Mouse (Mus musculus): Measurements from ENCODE around the gene Cacna1f. TPM values are rescaled to one million over a fixed set of nuclear protein-coding genes. Genes with fewer than 3 reads are reported as not detected.

The Cacna1f gene
- polyA plus RNA-seq (2015; fragmentation: Nextera tagmentation; extraction: Ambion mirVana): 0.02 TPM in 1 of 2 replicates, not detected in the other

DNA sequence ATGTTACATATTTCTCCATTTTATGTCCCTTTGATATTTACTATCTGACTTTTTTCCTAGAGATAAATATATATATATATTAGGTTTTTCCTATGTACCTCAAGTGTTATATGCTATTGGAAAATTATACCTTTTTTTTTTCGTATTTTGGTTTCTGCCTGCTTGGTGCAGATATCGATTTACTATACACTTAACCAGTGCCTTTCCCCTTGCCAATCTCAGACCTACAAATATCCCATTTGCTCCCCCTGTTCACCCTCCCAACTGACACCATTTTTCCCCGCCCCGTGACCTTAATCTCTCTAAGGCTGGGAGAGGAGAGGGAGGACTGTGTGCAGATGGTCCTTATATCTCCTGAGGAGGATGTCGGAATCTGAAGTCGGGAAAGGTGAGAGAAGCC, at the start of gene Cacna1f:
Gene Cacna1f (plus strand): TSS at position 301 of the 400 bp plus-strand sequence.
- H3K9ac ChIP-seq (ENCODE audit: low read depth, low read length): no peak within 1 kb of the TSS
- H3K36me3 ChIP-seq (ENCODE audit: control insufficient read depth, insufficient read depth, low read length): no peaks in the 10 kb centered on the region
- H3K4me2 ChIP-seq (ENCODE audit: low read depth, low read length): no peak within 1 kb of the TSS
- no peak for ATAC-seq
- H3K9me3 ChIP-seq (ENCODE audit: control insufficient read depth, low read length): no peaks in the 10 kb centered on the region
- no peaks in the 10 kb centered on the region; the same call in 1 of the 2 replicates for H3K4me1 ChIP-seq (ENCODE audit: control insufficient read depth, insufficient read depth, low read length)
- WGBS: 75% methylated on average over 6 of the region's 6 CpGs
- H3K27me3 ChIP-seq (replicated peaks; ENCODE audit: control insufficient read depth, insufficient read depth, low read length): no peaks in the 10 kb centered on the region
- H3K4me3 ChIP-seq (ENCODE audit: low read length): no peak within 1 kb of the TSS
- no peak within 1 kb of the TSS for H3K27ac ChIP-seq (ENCODE audit: low read length)

DNA sequence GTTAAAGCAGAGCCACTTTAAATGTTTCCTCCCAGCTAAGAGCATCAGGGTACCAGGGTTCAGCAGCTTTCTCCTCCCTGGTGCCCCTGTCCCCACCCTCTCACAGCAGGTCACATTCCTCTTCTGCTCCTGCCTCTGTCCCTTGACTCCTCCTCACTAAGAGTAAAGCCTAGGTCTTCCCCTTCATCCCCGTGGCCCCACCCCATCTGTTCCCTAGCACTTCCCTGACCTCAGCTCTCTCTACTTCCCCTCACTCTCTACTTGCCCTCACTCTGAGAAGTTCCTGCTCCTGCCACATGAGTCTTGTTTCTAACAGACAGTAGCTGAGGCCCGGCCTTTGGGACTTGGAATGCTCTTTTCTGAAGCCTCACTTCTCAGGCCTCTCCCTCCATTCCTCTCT, 43.8 kb upstream of the Cacna1f start:
- H3K27me3 ChIP-seq (replicated peaks; ENCODE audit: control insufficient read depth, insufficient read depth, low read length): no peaks in the 10 kb centered on the region
- H3K9ac ChIP-seq (ENCODE audit: low read depth, low read length): no peak overlapping the region
- no peaks in the 10 kb centered on the region for H3K9me3 ChIP-seq (ENCODE audit: control insufficient read depth, low read length)
- no peak overlapping the region for H3K27ac ChIP-seq (ENCODE audit: low read length)
- H3K4me3 ChIP-seq (ENCODE audit: low read length): no peak overlapping the region
- WGBS: 33% methylated on average over 2 of the region's 2 CpGs
- no peak overlapping the region for H3K4me2 ChIP-seq (ENCODE audit: low read depth, low read length)
- H3K36me3 ChIP-seq (ENCODE audit: control insufficient read depth, insufficient read depth, low read length): no peaks in the 10 kb centered on the region
- no peaks in the 10 kb centered on the region for H3K4me1 ChIP-seq (ENCODE audit: control insufficient read depth, insufficient read depth, low read length)
- no peak for ATAC-seq

DNA sequence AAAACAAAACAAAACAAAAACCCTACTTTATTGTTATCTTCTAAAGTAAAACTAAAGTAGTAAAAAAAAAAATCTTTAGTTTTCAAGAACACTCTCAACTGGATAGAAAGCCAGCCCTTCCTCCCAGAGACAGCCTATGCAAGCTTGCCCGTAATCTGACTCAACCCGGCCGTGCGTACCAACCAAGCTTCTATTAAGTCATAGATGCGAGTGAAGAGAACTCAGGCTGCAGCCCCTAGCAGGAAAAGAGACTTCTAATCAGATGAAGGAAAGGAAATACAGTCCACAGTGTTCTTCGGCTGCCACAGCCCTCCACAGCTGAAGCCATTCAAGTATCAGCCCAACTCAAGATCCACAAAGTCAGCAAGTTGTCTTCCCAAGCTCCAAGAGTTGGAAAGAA, 40.5 kb upstream of the Cacna1f start:
- Histone ChIP-seq H3K4me1 (ENCODE audit: control insufficient read depth, insufficient read depth, low read length) (no peaks in the 10 kb centered on the region), H3K27ac (ENCODE audit: low read length) (no peak overlapping the region), H3K4me2 (ENCODE audit: low read depth, low read length) (no peak overlapping the region), H3K9ac (ENCODE audit: low read depth, low read length) (no peak overlapping the region), H3K36me3 (ENCODE audit: control insufficient read depth, insufficient read depth, low read length) (no peaks in the 10 kb centered on the region), H3K4me3 (ENCODE audit: low read length) (no peak overlapping the region), H3K9me3 (ENCODE audit: control insufficient read depth, low read length) (no peaks in the 10 kb centered on the region), H3K27me3 (replicated peaks; ENCODE audit: control insufficient read depth, insufficient read depth, low read length) (no peaks in the 10 kb centered on the region)
- WGBS: 80% methylated on average over 6 of the region's 6 CpGs
- no peak for ATAC-seq

DNA sequence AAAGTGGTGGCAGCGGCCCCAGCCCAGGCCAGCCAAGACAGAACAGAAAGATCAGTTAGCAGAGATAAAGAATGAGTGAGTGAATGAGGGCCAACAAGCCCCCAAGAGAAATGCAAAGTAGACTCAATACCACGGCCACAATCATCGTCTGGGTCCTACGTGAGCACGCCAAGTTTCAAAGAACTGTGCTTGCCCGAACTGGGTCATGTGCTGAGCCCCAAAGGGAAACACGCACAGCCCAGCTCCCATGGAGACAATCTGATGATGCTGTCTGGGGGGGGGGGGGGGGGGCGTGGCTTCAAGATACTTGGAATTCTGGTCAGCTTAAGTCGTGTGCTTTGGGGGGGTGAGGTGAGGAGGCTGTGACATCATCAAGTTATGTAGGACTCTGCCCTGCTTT, 39.4 kb upstream of the Cacna1f start:
- Histone ChIP-seq H3K9ac (ENCODE audit: low read depth, low read length) (no peak overlapping the region), H3K36me3 (ENCODE audit: control insufficient read depth, insufficient read depth, low read length) (no peaks in the 10 kb centered on the region), H3K9me3 (ENCODE audit: control insufficient read depth, low read length) (no peaks in the 10 kb centered on the region), H3K27ac (ENCODE audit: low read length) (no peak overlapping the region), H3K4me1 (ENCODE audit: control insufficient read depth, insufficient read depth, low read length) (peaks cover 2% of the 10 kb centered on the region; the same call in 1 of the 2 replicates), H3K4me3 (ENCODE audit: low read length) (no peak overlapping the region), H3K4me2 (ENCODE audit: low read depth, low read length) (no peak overlapping the region), H3K27me3 (replicated peaks; ENCODE audit: control insufficient read depth, insufficient read depth, low read length) (no peaks in the 10 kb centered on the region)
- no peak for ATAC-seq
- 82% methylated on average over 8 of the region's 9 CpGs for WGBS

DNA sequence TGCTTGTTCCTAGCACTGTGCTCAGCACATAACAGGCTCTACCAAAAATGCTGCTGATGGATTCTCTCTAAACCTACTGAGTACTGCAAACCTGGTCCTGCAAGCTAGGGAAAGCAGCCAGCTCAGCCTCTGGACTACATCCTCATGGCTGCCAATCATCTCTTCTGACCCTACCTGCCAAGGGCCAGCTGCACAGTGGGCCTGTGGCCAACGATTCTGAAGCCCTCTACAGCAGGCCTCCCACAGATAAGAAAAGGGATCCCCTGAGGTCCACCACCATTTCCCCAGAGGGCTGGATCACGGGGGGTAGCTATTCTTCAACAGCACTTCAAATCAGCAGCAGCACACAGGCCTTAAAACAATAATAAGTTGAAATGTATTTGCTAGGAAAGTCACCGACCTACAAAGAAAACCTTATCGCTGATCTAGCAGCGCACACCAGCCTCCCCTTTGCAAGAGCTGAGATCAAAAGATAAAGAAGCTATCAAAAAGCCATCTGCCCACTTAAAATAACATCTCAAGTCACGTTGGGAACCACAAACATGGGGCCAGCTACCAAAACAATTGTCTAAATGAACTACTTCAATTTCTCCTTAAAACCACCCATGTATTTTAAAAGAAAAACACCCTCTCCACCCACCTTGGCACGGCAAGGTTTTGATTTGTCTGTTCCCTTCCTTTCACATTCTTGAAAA, 36.3 kb upstream of the Cacna1f start:
- Histone ChIP-seq H3K27ac (ENCODE audit: low read length) (no peak overlapping the region), H3K4me3 (ENCODE audit: low read length) (no peak overlapping the region), H3K4me1 (ENCODE audit: control insufficient read depth, insufficient read depth, low read length) (peaks cover 8% of the 10 kb centered on the region), H3K9me3 (ENCODE audit: control insufficient read depth, low read length) (no peaks in the 10 kb centered on the region), H3K27me3 (replicated peaks; ENCODE audit: control insufficient read depth, insufficient read depth, low read length) (no peaks in the 10 kb centered on the region), H3K4me2 (ENCODE audit: low read depth, low read length) (no peak overlapping the region), H3K36me3 (ENCODE audit: control insufficient read depth, insufficient read depth, low read length) (no peaks in the 10 kb centered on the region), H3K9ac (ENCODE audit: low read depth, low read length) (no peak overlapping the region)
- no peak for ATAC-seq
- 62% methylated on average over 7 of the region's 7 CpGs for WGBS

DNA sequence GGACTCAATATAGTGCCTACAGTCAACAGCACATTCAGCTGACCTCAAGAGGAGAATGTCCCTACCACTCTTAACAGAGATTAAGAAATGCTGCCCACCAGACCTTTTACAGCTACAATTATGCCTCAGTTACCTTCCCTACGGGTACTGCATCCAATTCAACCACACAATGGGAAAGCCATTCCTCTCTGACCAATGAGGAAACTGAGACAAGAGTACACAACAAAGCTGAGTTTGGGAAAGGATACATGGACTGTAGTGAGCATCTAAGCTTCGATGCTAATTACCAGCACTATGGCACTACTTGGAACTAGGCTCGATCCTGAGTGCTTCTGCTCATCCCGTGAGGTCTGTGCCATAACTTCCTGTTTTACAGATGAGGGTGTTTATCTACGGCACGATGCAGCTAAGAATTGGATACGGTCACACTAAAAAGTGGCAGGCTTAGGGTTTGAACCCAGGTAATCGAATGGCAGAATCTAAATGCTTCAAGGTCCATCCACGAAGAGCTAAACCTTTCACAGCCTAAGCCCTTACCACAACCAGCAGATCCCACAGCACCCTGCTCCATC, 35.2 kb upstream of the Cacna1f start:
- 88% methylated on average over 9 of the region's 9 CpGs for WGBS
- H3K4me2 ChIP-seq (ENCODE audit: low read depth, low read length): no peak overlapping the region
- H3K9me3 ChIP-seq (ENCODE audit: control insufficient read depth, low read length): no peaks in the 10 kb centered on the region
- ATAC-seq: no peak
- H3K27ac ChIP-seq (ENCODE audit: low read length): no peak overlapping the region
- H3K9ac ChIP-seq (ENCODE audit: low read depth, low read length): no peak overlapping the region
- H3K36me3 ChIP-seq (ENCODE audit: control insufficient read depth, insufficient read depth, low read length): no peaks in the 10 kb centered on the region
- no peaks in the 10 kb centered on the region for H3K27me3 ChIP-seq (replicated peaks; ENCODE audit: control insufficient read depth, insufficient read depth, low read length)
- H3K4me3 ChIP-seq (ENCODE audit: low read length): no peak overlapping the region
- peaks cover 8% of the 10 kb centered on the region for H3K4me1 ChIP-seq (ENCODE audit: control insufficient read depth, insufficient read depth, low read length)

DNA sequence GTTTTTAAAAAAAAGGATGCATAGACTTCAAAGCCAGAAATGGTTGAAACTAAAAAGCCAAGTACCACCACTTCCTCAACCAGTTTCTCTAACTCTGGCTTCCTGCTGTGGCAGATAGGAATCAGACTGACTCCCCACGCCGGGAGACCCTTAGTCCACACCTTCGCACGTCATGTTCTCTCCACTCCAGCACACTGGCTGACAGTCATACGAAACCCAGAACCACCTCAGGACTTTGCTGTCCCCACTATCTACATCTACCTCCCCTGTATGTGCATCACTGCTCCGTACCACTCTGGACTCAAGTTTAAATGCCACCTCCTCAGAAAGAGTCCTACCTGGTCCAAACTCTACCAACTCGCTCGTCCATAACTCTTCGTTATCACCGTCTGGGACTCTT, 34.4 kb upstream of the Cacna1f start:
- Histone ChIP-seq H3K9me3 (ENCODE audit: control insufficient read depth, low read length) (no peaks in the 10 kb centered on the region), H3K27ac (ENCODE audit: low read length) (peak overlapping the region; percentile 47; the same call in 1 of the 2 replicates), H3K4me3 (ENCODE audit: low read length) (peak overlapping the region; percentile 6; the same call in 1 of the 2 replicates), H3K4me1 (ENCODE audit: control insufficient read depth, insufficient read depth, low read length) (peaks cover 8% of the 10 kb centered on the region), H3K4me2 (ENCODE audit: low read depth, low read length) (peak overlapping the region; percentile 74), H3K36me3 (ENCODE audit: control insufficient read depth, insufficient read depth, low read length) (no peaks in the 10 kb centered on the region), H3K9ac (ENCODE audit: low read depth, low read length) (no peak overlapping the region), H3K27me3 (replicated peaks; ENCODE audit: control insufficient read depth, insufficient read depth, low read length) (no peaks in the 10 kb centered on the region)
- WGBS: 75% methylated on average over 10 of the region's 10 CpGs
- ATAC-seq: no peak

DNA sequence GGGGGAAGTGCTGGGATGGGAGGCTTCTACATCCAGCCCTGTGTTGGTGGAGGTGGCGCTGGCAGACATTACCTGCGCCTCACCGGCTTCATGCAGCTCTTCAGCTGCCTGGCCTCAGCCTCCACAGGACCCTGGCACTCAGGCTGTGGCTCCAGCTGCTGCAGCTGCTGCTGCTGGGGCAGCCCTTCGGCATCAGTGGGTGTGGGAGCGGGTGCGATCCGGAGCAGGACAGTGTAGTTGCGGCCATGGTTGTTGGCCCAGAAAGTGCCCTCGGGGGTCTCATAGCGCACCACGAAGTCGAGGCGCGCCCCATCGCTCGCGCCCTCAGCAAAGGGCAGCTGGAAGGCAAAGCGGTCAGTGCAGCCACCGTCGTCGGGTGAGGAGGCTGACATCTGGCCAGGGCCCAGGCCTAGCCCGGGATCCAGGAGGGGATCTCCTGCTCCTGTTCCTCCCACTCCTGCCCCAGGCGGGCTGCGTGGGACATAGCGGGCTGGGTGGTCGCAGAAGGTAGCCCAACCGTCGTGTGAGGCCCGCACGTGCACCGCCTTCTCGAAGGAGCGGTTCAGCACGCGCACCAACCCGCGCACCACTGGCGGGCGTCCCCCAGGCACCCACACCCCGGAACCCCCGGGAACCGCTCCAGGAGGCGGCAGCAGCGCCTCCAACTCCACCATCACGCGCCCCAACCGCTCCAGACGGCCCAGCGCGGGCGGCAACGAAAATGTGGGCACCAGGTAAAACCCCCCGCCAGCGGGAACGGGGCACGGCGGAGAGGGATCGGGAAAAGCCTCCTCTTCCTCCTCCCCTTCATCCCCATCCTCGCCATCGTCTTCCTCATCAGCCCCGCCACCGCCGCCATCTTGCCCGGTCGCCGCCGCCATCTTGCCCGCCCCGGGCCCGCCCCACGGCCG, 33.5 kb upstream of the Cacna1f start, which contains the start of gene Foxp3:
Gene Foxp3 (plus strand): TSS at position 469 of the 911 bp plus-strand sequence.
- Histone ChIP-seq H3K27me3 (replicated peaks; ENCODE audit: control insufficient read depth, insufficient read depth, low read length) (no peaks in the 10 kb centered on the region), H3K4me3 (ENCODE audit: low read length) (peak within 1 kb of the TSS; percentile 61), H3K36me3 (ENCODE audit: control insufficient read depth, insufficient read depth, low read length) (no peaks in the 10 kb centered on the region), H3K9ac (ENCODE audit: low read depth, low read length) (peak within 1 kb of the TSS; percentile 78), H3K4me1 (ENCODE audit: control insufficient read depth, insufficient read depth, low read length) (peaks cover 8% of the 10 kb centered on the region), H3K9me3 (ENCODE audit: control insufficient read depth, low read length) (no peaks in the 10 kb centered on the region), H3K27ac (ENCODE audit: low read length) (peak within 1 kb of the TSS; percentile 76), H3K4me2 (ENCODE audit: low read depth, low read length) (peak within 1 kb of the TSS; percentile 74)
- 33% methylated on average over 55 of the region's 72 CpGs for WGBS
- ATAC-seq: peak; percentile 71

All from intestine, embryonic 16.5 days (tissue).